Mouse (Mus musculus): ENCODE measurements around the gene Etl4. TPM values are rescaled to one million over a fixed set of nuclear protein-coding genes. Genes with fewer than 3 reads are reported as not detected.
"Not testable (repeated sequence)": the region's sequence is repeated elsewhere in the genome, so short reads cannot be mapped to it uniquely, and the experiment has no call there.

Gene Etl4
- polyA plus RNA-seq, 1 experiment from 2014 or later, result 28.4 TPM

GRCm38 (mm10) chr2:20653116-20653515, 743.5 kb downstream of the Etl4 start:
- no peaks in the 10 kb centered on the region for H3K36me3 ChIP-seq
- H3K9me3 ChIP-seq, result no peaks in the 10 kb centered on the region
- no peak overlapping the region for H3K27ac ChIP-seq
- H3K27me3 ChIP-seq, result no peaks in the 10 kb centered on the region
- peaks cover 6% of the 10 kb centered on the region; the same call in 1 of the 2 replicates for H3K4me1 ChIP-seq
- H3K4me3 ChIP-seq, result no peak overlapping the region
- H3K9ac ChIP-seq, result no peak overlapping the region
- H3K4me2 ChIP-seq (replicated peaks), result no peak overlapping the region
- no peak for ATAC-seq (ENCODE audit: insufficient number of reproducible peaks, insufficient read depth, low FRiP score, low TSS enrichment)

GRCm38 (mm10) chr2:20654058-20654457, 744.5 kb downstream of the Etl4 start:
- H3K9me3 ChIP-seq, result no peaks in the 10 kb centered on the region
- no peak overlapping the region for H3K9ac ChIP-seq
- WGBS, result 62% methylated on average over 8 of the region's 8 CpGs
- H3K27me3 ChIP-seq, result no peaks in the 10 kb centered on the region
- no peak overlapping the region for H3K4me3 ChIP-seq
- ATAC-seq (ENCODE audit: insufficient number of reproducible peaks, insufficient read depth, low FRiP score, low TSS enrichment), result no peak
- H3K27ac ChIP-seq, result no peak overlapping the region
- peaks cover 6% of the 10 kb centered on the region; the same call in 1 of the 2 replicates for H3K4me1 ChIP-seq
- H3K4me2 ChIP-seq (replicated peaks), result no peak overlapping the region
- no peaks in the 10 kb centered on the region for H3K36me3 ChIP-seq

GRCm38 (mm10) chr2:20654598-20655340, 745.2 kb downstream of the Etl4 start:
- Histone ChIP-seq H3K27ac (no peak overlapping the region), H3K27me3 (no peaks in the 10 kb centered on the region), H3K4me3 (no peak overlapping the region), H3K4me2 (replicated peaks) (no peak overlapping the region), H3K9ac (no peak overlapping the region), H3K4me1 (peaks cover 6% of the 10 kb centered on the region; the same call in 1 of the 2 replicates), H3K9me3 (no peaks in the 10 kb centered on the region), H3K36me3 (no peaks in the 10 kb centered on the region)
- no peak for ATAC-seq (ENCODE audit: insufficient number of reproducible peaks, insufficient read depth, low FRiP score, low TSS enrichment)
- 25% methylated on average over 9 of the region's 9 CpGs for WGBS

GRCm38 (mm10) chr2:20655341-20655612, 745.7 kb downstream of the Etl4 start:
- H3K9ac ChIP-seq, result no peak overlapping the region
- H3K4me1 ChIP-seq, result peaks cover 6% of the 10 kb centered on the region; the same call in 1 of the 2 replicates
- H3K4me2 ChIP-seq (replicated peaks), result no peak overlapping the region
- no peaks in the 10 kb centered on the region for H3K9me3 ChIP-seq
- ATAC-seq (ENCODE audit: insufficient number of reproducible peaks, insufficient read depth, low FRiP score, low TSS enrichment), result no peak
- no peak overlapping the region for H3K4me3 ChIP-seq
- no peaks in the 10 kb centered on the region for H3K36me3 ChIP-seq
- no peaks in the 10 kb centered on the region for H3K27me3 ChIP-seq
- 27% methylated on average over 2 of the region's 2 CpGs for WGBS
- H3K27ac ChIP-seq, result no peak overlapping the region

GRCm38 (mm10) chr2:20657856-20658255, 748.3 kb downstream of the Etl4 start:
- Histone ChIP-seq H3K9me3 (no peaks in the 10 kb centered on the region), H3K4me3 (no peak overlapping the region), H3K27me3 (no peaks in the 10 kb centered on the region), H3K4me2 (replicated peaks) (no peak overlapping the region), H3K36me3 (no peaks in the 10 kb centered on the region), H3K4me1 (peaks cover 6% of the 10 kb centered on the region; the same call in 1 of the 2 replicates), H3K27ac (no peak overlapping the region), H3K9ac (no peak overlapping the region)
- no peak for ATAC-seq (ENCODE audit: insufficient number of reproducible peaks, insufficient read depth, low FRiP score, low TSS enrichment)
- WGBS, result 95% methylated on average over 3 of the region's 3 CpGs

GRCm38 (mm10) chr2:20661841-20662240, 752.3 kb downstream of the Etl4 start:
- Histone ChIP-seq H3K9ac (no peak overlapping the region), H3K4me1 (no peaks in the 10 kb centered on the region), H3K4me2 (replicated peaks) (no peak overlapping the region), H3K9me3 (no peaks in the 10 kb centered on the region), H3K27me3 (no peaks in the 10 kb centered on the region), H3K4me3 (no peak overlapping the region), H3K36me3 (no peaks in the 10 kb centered on the region), H3K27ac (no peak overlapping the region)
- ATAC-seq (ENCODE audit: insufficient number of reproducible peaks, insufficient read depth, low FRiP score, low TSS enrichment), result no peak
- 93% methylated on average over 11 of the region's 11 CpGs for WGBS

GRCm38 (mm10) chr2:20662696-20663095, 753.1 kb downstream of the Etl4 start:
- 85% methylated on average over 3 of the region's 3 CpGs for WGBS
- Histone ChIP-seq H3K36me3 (no peaks in the 10 kb centered on the region), H3K27ac (no peak overlapping the region), H3K4me1 (no peaks in the 10 kb centered on the region), H3K9ac (no peak overlapping the region), H3K27me3 (no peaks in the 10 kb centered on the region), H3K4me2 (replicated peaks) (no peak overlapping the region), H3K9me3 (no peaks in the 10 kb centered on the region), H3K4me3 (no peak overlapping the region)
- no peak for ATAC-seq (ENCODE audit: insufficient number of reproducible peaks, insufficient read depth, low FRiP score, low TSS enrichment)

- Histone ChIP-seq H3K4me1 (no peaks in the 10 kb centered on the region), H3K9ac (no peak overlapping the region), H3K9me3 (no peaks in the 10 kb centered on the region), H3K4me3 (no peak overlapping the region), H3K36me3 (no peaks in the 10 kb centered on the region), H3K27me3 (no peaks in the 10 kb centered on the region), H3K27ac (no peak overlapping the region), H3K4me2 (replicated peaks) (no peak overlapping the region)
- ATAC-seq (ENCODE audit: insufficient number of reproducible peaks, insufficient read depth, low FRiP score, low TSS enrichment), result no peak
- 3% methylated on average over 4 of the region's 5 CpGs for WGBS
Measured at GRCm38 (mm10) chr2:20665309-20665971, 755.9 kb downstream of the Etl4 start.

GRCm38 (mm10) chr2:20666051-20666478, 756.5 kb downstream of the Etl4 start:
- H3K36me3 ChIP-seq, result no peaks in the 10 kb centered on the region
- no peaks in the 10 kb centered on the region for H3K27me3 ChIP-seq
- WGBS, result 30% methylated on average over 2 of the region's 2 CpGs
- H3K9ac ChIP-seq, result no peak overlapping the region
- peak; percentile 79; the same call in 1 of the 2 replicates for ATAC-seq (ENCODE audit: insufficient number of reproducible peaks, insufficient read depth, low FRiP score, low TSS enrichment)
- H3K4me1 ChIP-seq, result no peaks in the 10 kb centered on the region
- H3K27ac ChIP-seq, result no peak overlapping the region
- H3K9me3 ChIP-seq, result no peaks in the 10 kb centered on the region
- no peak overlapping the region for H3K4me2 ChIP-seq (replicated peaks)
- H3K4me3 ChIP-seq, result no peak overlapping the region

- 87% methylated on average over 3 of the region's 3 CpGs for WGBS
- no peak for ATAC-seq (ENCODE audit: insufficient number of reproducible peaks, insufficient read depth, low FRiP score, low TSS enrichment)
- no peaks in the 10 kb centered on the region for H3K4me1 ChIP-seq
Measured at GRCm38 (mm10) chr2:20667876-20668275, 758.3 kb downstream of the Etl4 start.

GRCm38 (mm10) chr2:20668276-20669030, 758.9 kb downstream of the Etl4 start:
- H3K4me3 ChIP-seq; ATAC-seq (ENCODE audit: insufficient number of reproducible peaks, insufficient read depth, low FRiP score, low TSS enrichment); H3K27ac ChIP-seq; H3K27me3 ChIP-seq; H3K9ac ChIP-seq; H3K36me3 ChIP-seq; H3K4me1 ChIP-seq; H3K9me3 ChIP-seq; H3K4me2 ChIP-seq (replicated peaks): not testable (repeated sequence)
- 82% methylated on average over 12 of the region's 12 CpGs for WGBS

More at GRCm38 (mm10) chr2:20667876-20668275, 758.3 kb downstream of the Etl4 start:
- Histone ChIP-seq H3K27ac (no peak overlapping the region), H3K4me2 (replicated peaks) (no peak overlapping the region), H3K27me3 (no peaks in the 10 kb centered on the region), H3K4me3 (no peak overlapping the region), H3K9ac (no peak overlapping the region), H3K36me3 (no peaks in the 10 kb centered on the region), H3K9me3 (no peaks in the 10 kb centered on the region)

- 66% methylated on average over 4 of the region's 4 CpGs for WGBS
- H3K4me2 ChIP-seq (replicated peaks), result no peak overlapping the region
- H3K9me3 ChIP-seq, result no peaks in the 10 kb centered on the region
- H3K4me1 ChIP-seq, result no peaks in the 10 kb centered on the region
- no peaks in the 10 kb centered on the region for H3K27me3 ChIP-seq
- no peak for ATAC-seq (ENCODE audit: insufficient number of reproducible peaks, insufficient read depth, low FRiP score, low TSS enrichment)
- H3K4me3 ChIP-seq, result no peak overlapping the region
- no peaks in the 10 kb centered on the region for H3K36me3 ChIP-seq
- H3K9ac ChIP-seq, result no peak overlapping the region
- H3K27ac ChIP-seq, result no peak overlapping the region
Measured at GRCm38 (mm10) chr2:20669367-20669766, 759.8 kb downstream of the Etl4 start.

All from embryonic facial prominence, embryonic 12.5 days (tissue).